Mouse (Mus musculus): Measurements from ENCODE around the gene Ilkap. TPM values are rescaled to one million over a fixed set of nuclear protein-coding genes. Genes with fewer than 3 reads are reported as not detected.
A peak's percentile ranks its signal among the peaks of the same experiment; 100 is the strongest.

Ilkap gene
- total and polyA plus RNA-seq, 2 experiments from 2014 or later: 66.9 to 119 TPM

- no peak overlapping the region for H3K27ac ChIP-seq
- ATAC-seq: no peak
- H3K27me3 ChIP-seq (ENCODE audit: insufficient read depth, low read length): no peaks in the 10 kb centered on the region
- WGBS: 84% methylated on average over 4 of the region's 4 CpGs
- H3K4me3 ChIP-seq (ENCODE audit: low read length): no peak overlapping the region
- no peak overlapping the region for H3K4me2 ChIP-seq (ENCODE audit: low read depth, low read length)
- H3K4me1 ChIP-seq (ENCODE audit: insufficient read depth, low read length): peaks cover 7% of the 10 kb centered on the region; the same call in 1 of the 2 replicates
- TF ChIP-seq CTCF (IDR thresholded peaks at IDR 0.05; ENCODE audit: low read depth): no peak
- no peak for DNase-seq (ENCODE audit: low spot score)
- H3K36me3 ChIP-seq (ENCODE audit: insufficient read depth, low read length): no peaks in the 10 kb centered on the region; the same call in 1 of the 2 replicates
- H3K9me3 ChIP-seq (ENCODE audit: low read length): no peaks in the 10 kb centered on the region
- H3K9ac ChIP-seq (replicated peaks; ENCODE audit: low read length): no peak overlapping the region
Observed at GRCm38 (mm10) chr1:91407819-91408218, 9.2 kb upstream of the Ilkap start.

- ATAC-seq: peak; percentile 57; the same call in 1 of the 2 replicates
- TF ChIP-seq CTCF (IDR thresholded peaks at IDR 0.05; ENCODE audit: low read depth): no peak
- no peak overlapping the region for H3K4me2 ChIP-seq (ENCODE audit: low read depth, low read length)
Observed at GRCm38 (mm10) chr1:91405406-91406169, 7.0 kb upstream of the Ilkap start.

DNA sequence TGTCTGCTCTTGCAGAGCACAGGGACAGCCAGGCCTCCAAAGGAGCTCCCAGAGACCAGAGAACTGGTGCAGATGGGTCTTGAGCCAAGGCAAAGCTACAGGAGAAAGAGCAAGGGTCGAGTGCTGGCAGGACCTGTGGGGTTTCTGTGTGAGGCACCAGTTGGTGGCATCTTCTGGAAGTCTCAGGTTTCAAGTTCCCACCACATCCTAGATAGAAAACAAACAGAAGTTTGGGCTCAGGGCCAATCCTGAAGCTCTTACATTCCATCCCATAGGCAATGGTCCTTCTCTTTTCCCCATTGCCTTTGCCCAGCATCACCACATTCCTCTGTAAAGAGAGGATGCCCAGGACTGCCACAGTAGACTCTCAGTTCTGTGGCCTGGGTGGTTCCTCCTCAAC is 6.4 kb upstream of the Ilkap start:
- no peaks in the 10 kb centered on the region for H3K9me3 ChIP-seq (ENCODE audit: low read length)
- no peak for TF ChIP-seq CTCF (IDR thresholded peaks at IDR 0.05; ENCODE audit: low read depth)
- no peak overlapping the region for H3K9ac ChIP-seq (replicated peaks; ENCODE audit: low read length)
- H3K36me3 ChIP-seq (ENCODE audit: insufficient read depth, low read length): no peaks in the 10 kb centered on the region
- DNase-seq (ENCODE audit: low spot score) (no peak), ATAC-seq (no peak)
- WGBS: 39% methylated on average over 1 of the region's 1 CpGs
- no peak overlapping the region for H3K27ac ChIP-seq
- H3K4me2 ChIP-seq (ENCODE audit: low read depth, low read length): no peak overlapping the region
- no peaks in the 10 kb centered on the region for H3K27me3 ChIP-seq (ENCODE audit: insufficient read depth, low read length)
- no peak overlapping the region for H3K4me3 ChIP-seq (ENCODE audit: low read length)
- no peaks in the 10 kb centered on the region for H3K4me1 ChIP-seq (ENCODE audit: insufficient read depth, low read length)

More at GRCm38 (mm10) chr1:91405406-91406169, 7.0 kb upstream of the Ilkap start:
- Histone ChIP-seq H3K36me3 (ENCODE audit: insufficient read depth, low read length) (no peaks in the 10 kb centered on the region; the same call in 1 of the 2 replicates), H3K9me3 (ENCODE audit: low read length) (no peaks in the 10 kb centered on the region), H3K27ac (no peak overlapping the region), H3K9ac (replicated peaks; ENCODE audit: low read length) (no peak overlapping the region), H3K4me1 (ENCODE audit: insufficient read depth, low read length) (no peaks in the 10 kb centered on the region), H3K4me3 (ENCODE audit: low read length) (no peak overlapping the region), H3K27me3 (ENCODE audit: insufficient read depth, low read length) (no peaks in the 10 kb centered on the region)
- 50% methylated on average over 23 of the region's 23 CpGs for whole genome bisulfite sequencing
- peak; percentile 43 for DNase-seq (ENCODE audit: low spot score)

GRCm38 (mm10) chr1:91397927-91398259 is 722 bp downstream of the Ilkap start:
- Histone ChIP-seq H3K4me2 (ENCODE audit: low read depth, low read length) (peak overlapping the region; percentile 93), H3K4me1 (ENCODE audit: insufficient read depth, low read length) (peaks cover 16% of the 10 kb centered on the region; the same call in 1 of the 2 replicates), H3K9me3 (ENCODE audit: low read length) (no peaks in the 10 kb centered on the region), H3K9ac (replicated peaks; ENCODE audit: low read length) (peak overlapping the region; percentile 85), H3K27me3 (ENCODE audit: insufficient read depth, low read length) (no peaks in the 10 kb centered on the region), H3K36me3 (ENCODE audit: insufficient read depth, low read length) (no peaks in the 10 kb centered on the region), H3K4me3 (ENCODE audit: low read length) (peak overlapping the region; percentile 62), H3K27ac (peak overlapping the region; percentile 91)
- no peak for TF ChIP-seq CTCF (IDR thresholded peaks at IDR 0.05; ENCODE audit: low read depth)
- DNase-seq (ENCODE audit: low spot score) (no peak), ATAC-seq (0 out of 2 replicates have a peak, but pooled peaks have one; percentile 4)
- 1% methylated on average over 12 of the region's 12 CpGs for WGBS

- H3K36me3 ChIP-seq (ENCODE audit: insufficient read depth, low read length): peaks cover 28% of the 10 kb centered on the region
- H3K27me3 ChIP-seq (ENCODE audit: insufficient read depth, low read length): no peaks in the 10 kb centered on the region
- H3K9me3 ChIP-seq (ENCODE audit: low read length): no peaks in the 10 kb centered on the region
- 0 out of 2 replicates have a peak, but pooled peaks cover 3% of the 10 kb centered on the region for H3K4me1 ChIP-seq (ENCODE audit: insufficient read depth, low read length)
- no peak for ATAC-seq
- 92% methylated on average over 5 of the region's 5 CpGs for WGBS
- no peak for TF ChIP-seq CTCF (IDR thresholded peaks at IDR 0.05; ENCODE audit: low read depth)
- H3K4me2 ChIP-seq (ENCODE audit: low read depth, low read length): no peak overlapping the region
- no peak overlapping the region for H3K9ac ChIP-seq (replicated peaks; ENCODE audit: low read length)
- DNase-seq (ENCODE audit: low spot score): no peak
- no peak overlapping the region for H3K27ac ChIP-seq
- no peak overlapping the region for H3K4me3 ChIP-seq (ENCODE audit: low read length)
Observed at GRCm38 (mm10) chr1:91390369-91390768, 8.2 kb downstream of the Ilkap start.

GRCm38 (mm10) chr1:91381091-91381471 is 17.5 kb downstream of the Ilkap start:
- Histone ChIP-seq H3K9ac (replicated peaks; ENCODE audit: low read length) (no peak overlapping the region), H3K9me3 (ENCODE audit: low read length) (no peaks in the 10 kb centered on the region), H3K36me3 (ENCODE audit: insufficient read depth, low read length) (peaks cover 84% of the 10 kb centered on the region), H3K27ac (no peak overlapping the region), H3K4me3 (ENCODE audit: low read length) (no peak overlapping the region), H3K4me1 (ENCODE audit: insufficient read depth, low read length) (no peaks in the 10 kb centered on the region), H3K4me2 (ENCODE audit: low read depth, low read length) (no peak overlapping the region), H3K27me3 (ENCODE audit: insufficient read depth, low read length) (no peaks in the 10 kb centered on the region)
- TF ChIP-seq CTCF (IDR thresholded peaks at IDR 0.05; ENCODE audit: low read depth): no peak
- DNase-seq (ENCODE audit: low spot score): no peak
- no peak for ATAC-seq
- WGBS: 95% methylated on average over 4 of the region's 4 CpGs

Data from hindbrain, postnatal 0 days (tissue).